ENCODE assay signal across 8 mouse cellular contexts in genomic region chr5:64587895-64588738, GRCm38 (mm10).
A peak's percentile ranks its signal among the peaks of the same experiment; 100 is the strongest.
DNase-seq lines count a peak whose midpoint lies in the region; ATAC-seq and TF ChIP-seq lines count a peak whose summit lies in the region.

No protein-coding gene starts in this region.

- H3K79me2 ChIP-seq in myocyte (ENCODE audit: control insufficient read depth, insufficient read depth), result no peaks in the 10 kb centered on the region

- peak overlapping the region; percentile 37 for H3K27ac ChIP-seq in lung, embryonic 15.5 days
- peak overlapping the region; percentile 45 for H3K27ac ChIP-seq in intestine, embryonic 15.5 days

- no peak for DNase-seq in lung, postnatal 14 days
- DNase-seq in ZHBTc4 (ENCODE audit: low read depth, low spot score), result peak; percentile 52
- no peak for DNase-seq in right cerebral cortex, adult 2 months (ENCODE audit: low spot score in 2 of 2)
- no peak for DNase-seq in thymus, postnatal 10 days (ENCODE audit: low spot score in 2 of 2)
- DNase-seq in left cerebral cortex, adult 9 months (ENCODE audit: low spot score in 2 of 2), result no peak

- ATAC-seq in lung, embryonic 15.5 days (ENCODE audit: borderline replicate concordance, extremely low read depth, low FRiP score, low TSS enrichment), result peak; percentile 65; the same call in 1 of the 2 replicates
- peak; percentile 93 for ATAC-seq in intestine, embryonic 15.5 days

- no peak overlapping the region for H3K9ac ChIP-seq in lung, embryonic 15.5 days
- no peak overlapping the region for H3K9ac ChIP-seq in intestine, embryonic 15.5 days

- no peak for TF ChIP-seq POLR2A in myocyte (IDR thresholded peaks at IDR 0.05; ENCODE audit: insufficient read length, low read depth)

- H3ac ChIP-seq in myocyte (ENCODE audit: control insufficient read depth, insufficient read length), result no peak overlapping the region

- no peak overlapping the region for H3K4me3 ChIP-seq in lung, embryonic 15.5 days
- no peak overlapping the region for H3K4me3 ChIP-seq in intestine, embryonic 15.5 days (replicated peaks)
- H3K4me3 ChIP-seq in myocyte, result no peak overlapping the region

- WGBS in lung, embryonic 15.5 days, result 16% methylated on average over 8 of the region's 8 CpGs
- 12% methylated on average over 8 of the region's 8 CpGs for WGBS in intestine, embryonic 15.5 days

- no peaks in the 10 kb centered on the region for H3K36me3 ChIP-seq in lung, embryonic 15.5 days
- no peaks in the 10 kb centered on the region for H3K36me3 ChIP-seq in intestine, embryonic 15.5 days
- H3K36me3 ChIP-seq in myocyte (ENCODE audit: control insufficient read depth, insufficient read depth), result no peaks in the 10 kb centered on the region

- peaks cover 9% of the 10 kb centered on the region for H3K4me1 ChIP-seq in lung, embryonic 15.5 days
- H3K4me1 ChIP-seq in intestine, embryonic 15.5 days (replicated peaks), result peaks cover 12% of the 10 kb centered on the region; the same call in 1 of the 2 replicates

- no peak overlapping the region for H3K4me2 ChIP-seq in lung, embryonic 15.5 days
- H3K4me2 ChIP-seq in intestine, embryonic 15.5 days (replicated peaks), result 0 out of 2 replicates have a peak overlapping the region, but pooled peaks have one; percentile 3
- H3K4me2 ChIP-seq in myocyte (ENCODE audit: low read depth), result peak overlapping the region; percentile 36

- no peaks in the 10 kb centered on the region for H3K9me3 ChIP-seq in lung, embryonic 15.5 days
- H3K9me3 ChIP-seq in intestine, embryonic 15.5 days, result no peaks in the 10 kb centered on the region

- no peaks in the 10 kb centered on the region for H3K27me3 ChIP-seq in lung, embryonic 15.5 days
- H3K27me3 ChIP-seq in intestine, embryonic 15.5 days (replicated peaks), result no peaks in the 10 kb centered on the region
- no peaks in the 10 kb centered on the region for H3K27me3 ChIP-seq in myocyte (ENCODE audit: control insufficient read depth, insufficient read depth, insufficient read length)

TF ChIP-seq in myocyte, 11 proteins besides CTCF, POLR2A, EP300 and RAD21:
- TF ChIP-seq CEBPB (IDR thresholded peaks at IDR 0.05; ENCODE audit: insufficient read depth, poor library complexity, severe bottlenecking) (no peak), MAX (IDR thresholded peaks at IDR 0.05; ENCODE audit: low read depth) (no peak), MYOG (IDR thresholded peaks at IDR 0.05; ENCODE audit: control insufficient read depth in 1 of 3, insufficient read depth in 1 of 3, insufficient read length in 2 of 3, low read depth in 2 of 3) (no peak), TCF3 (IDR thresholded peaks at IDR 0.05; ENCODE audit: insufficient read length, low read depth) (no peak), POLR2AphosphoS2 (IDR thresholded peaks at IDR 0.05; ENCODE audit: insufficient read length, low read depth) (no peak), SRF (IDR thresholded peaks at IDR 0.05; ENCODE audit: control insufficient read depth, insufficient read length, low read depth) (no peak), E2F4 (IDR thresholded peaks at IDR 0.05; ENCODE audit: insufficient read depth) (no peak), MYOD1 (IDR thresholded peaks at IDR 0.05; ENCODE audit: control insufficient read depth in 1 of 3, insufficient read length in 2 of 3, low read depth in 2 of 3) (no peak), REST (IDR thresholded peaks at IDR 0.05; ENCODE audit: insufficient read depth, insufficient read length) (no peak), TCF12 (IDR thresholded peaks at IDR 0.05; ENCODE audit: insufficient read depth, poor library complexity, severe bottlenecking) (no peak), USF1 (IDR thresholded peaks at IDR 0.05; ENCODE audit: low read depth) (no peak)
TF ChIP-seq in myocyte: peak in this region for 0.
